Mouse (Mus musculus): ENCODE data around the gene Dhx36.

- TF ChIP-seq CTCF (IDR thresholded peaks at IDR 0.05; ENCODE audit: low read depth, low read length) (no peak), POLR2A (IDR thresholded peaks at IDR 0.05; ENCODE audit: borderline replicate concordance, low read depth, low read length) (no peak)
Observed at GRCm38 (mm10) chr3:62506488-62507205, at the start of gene Dhx36.

Measured in bone marrow macrophage, adult 2 months (primary cell).